23 mouse cellular contexts compared by ENCODE assay signal in genomic region chr1:30792935-30793334, GRCm38 (mm10).
DNase-seq lines count a peak whose midpoint lies in the region; ATAC-seq and TF ChIP-seq lines count a peak whose summit lies in the region.
"Had no signal": no experiment of that assay in that cellular context is flagged by ENCODE, and none has a peak within 500 bp of the region (broad histone marks: within the 10 kb centered on the region; RNA-seq: fewer than 3 reads in every experiment).

No protein-coding gene starts in this region.

- dilution Hi-C loops in CH12.LX (cut with MboI; ENCODE audit: extremely low pct_ligation_motif_present, extremely low pct_unique_long_range_greater_than_20kb, low sequenced_read_pairs), result no loop called here

- H3K4me1 ChIP-seq in kidney, postnatal 0 days (replicated peaks; ENCODE audit: insufficient read depth, low read length), result no peaks in the 10 kb centered on the region
- no peaks in the 10 kb centered on the region for H3K4me1 ChIP-seq in kidney, adult 2 months (ENCODE audit: control insufficient read depth, insufficient read depth, low read length)
- H3K4me1 ChIP-seq in CH12.LX (ENCODE audit: control insufficient read depth in 1 of 2, insufficient read depth in 2 of 2), result peaks cover 12 to 46% of the 10 kb centered on the region in 2 experiments
- no peaks in the 10 kb centered on the region; the same call in 1 of the 2 replicates for H3K4me1 ChIP-seq in forebrain, embryonic 15.5 days
- H3K4me1 ChIP-seq in midbrain, embryonic 13.5 days (replicated peaks), result no peaks in the 10 kb centered on the region
- H3K4me1 ChIP-seq: forebrain, embryonic 12.5 days; intestine, embryonic 15.5 days; limb, embryonic 12.5 days; megakaryocyte, embryonic 14.5 days; stomach, embryonic 15.5 days had no signal

- 18% methylated on average over 5 of the region's 5 CpGs for WGBS in kidney, postnatal 0 days
- 23% methylated on average over 5 of the region's 5 CpGs for WGBS in kidney, adult 2 months
- WGBS in forebrain, embryonic 15.5 days, result 89% methylated on average over 5 of the region's 5 CpGs
- 83% methylated on average over 5 of the region's 5 CpGs for whole genome bisulfite sequencing in midbrain, embryonic 13.5 days

- no peak for TF ChIP-seq CTCF in kidney, postnatal 0 days (IDR thresholded peaks at IDR 0.05; ENCODE audit: low read depth)
- TF ChIP-seq CTCF in kidney, adult 2 months (conservative IDR thresholded peaks at IDR 0.05; ENCODE audit: insufficient read depth, insufficient read length, low read depth, low read length), result no peak
- no peak for TF ChIP-seq CTCF in CH12.LX (conservative IDR thresholded peaks at IDR 0.05 in 1 of 2, IDR thresholded peaks at IDR 0.05 in 1 of 2; ENCODE audit: low read depth in 2 of 2, low read length in 2 of 2)

- no peak overlapping the region for H3K4me3 ChIP-seq in kidney, postnatal 0 days (replicated peaks; ENCODE audit: low read depth, low read length)
- H3K4me3 ChIP-seq in kidney, adult 2 months (ENCODE audit: insufficient read depth, low read depth, low read length), result no peak overlapping the region
- no peak overlapping the region for H3K4me3 ChIP-seq in CH12.LX (replicated peaks in 1 of 3; ENCODE audit: low read depth in 2 of 3, low read length in 2 of 3, poor library complexity in 1 of 3)
- H3K4me3 ChIP-seq in forebrain, embryonic 15.5 days, result no peak overlapping the region
- H3K4me3 ChIP-seq in midbrain, embryonic 13.5 days (replicated peaks), result no peak overlapping the region
- H3K4me3 ChIP-seq: forebrain, embryonic 12.5 days; heart, embryonic 13.5 days; intestine, embryonic 15.5 days; limb, embryonic 12.5 days; megakaryocyte, embryonic 14.5 days; stomach, embryonic 15.5 days had no signal

- no peaks in the 10 kb centered on the region for H3K36me3 ChIP-seq in kidney, postnatal 0 days (ENCODE audit: insufficient read depth, low read length)
- no peaks in the 10 kb centered on the region for H3K36me3 ChIP-seq in kidney, adult 2 months (ENCODE audit: control insufficient read depth, insufficient read depth, low read length)
- H3K36me3 ChIP-seq in CH12.LX (replicated peaks in 1 of 2; ENCODE audit: control insufficient read depth in 1 of 2, insufficient read depth in 1 of 2, low read length in 1 of 2), result no peaks in the 10 kb centered on the region
- no peaks in the 10 kb centered on the region for H3K36me3 ChIP-seq in forebrain, embryonic 15.5 days
- no peaks in the 10 kb centered on the region for H3K36me3 ChIP-seq in midbrain, embryonic 13.5 days
- H3K36me3 ChIP-seq: forebrain, embryonic 12.5 days; G1E; heart, embryonic 13.5 days; intestine, embryonic 15.5 days; limb, embryonic 12.5 days; stomach, embryonic 15.5 days had no signal

- no peaks in the 10 kb centered on the region for H3K27me3 ChIP-seq in kidney, postnatal 0 days (ENCODE audit: insufficient read depth, low read length)
- no peaks in the 10 kb centered on the region for H3K27me3 ChIP-seq in kidney, adult 2 months (replicated peaks; ENCODE audit: control insufficient read depth, insufficient read depth, low read length)
- H3K27me3 ChIP-seq in CH12.LX (replicated peaks), result no peaks in the 10 kb centered on the region
- H3K27me3 ChIP-seq in forebrain, embryonic 15.5 days, result no peaks in the 10 kb centered on the region
- H3K27me3 ChIP-seq in midbrain, embryonic 13.5 days, result no peaks in the 10 kb centered on the region
- H3K27me3 ChIP-seq: forebrain, embryonic 12.5 days; heart, embryonic 13.5 days; intestine, embryonic 15.5 days; limb, embryonic 12.5 days; megakaryocyte, embryonic 14.5 days; stomach, embryonic 15.5 days had no signal

- TF ChIP-seq RAD21 in CH12.LX (IDR thresholded peaks at IDR 0.05; ENCODE audit: low read depth, low read length), result no peak; the same call in 1 of the 2 replicates

- no peaks in the 10 kb centered on the region for H3K79me2 ChIP-seq in CH12.LX (replicated peaks; ENCODE audit: control insufficient read depth, extremely low read depth, insufficient read depth, poor library complexity, severe bottlenecking)

- in situ Hi-C loops in CH12.LX (cut with MboI; ENCODE audit: low pct_ligation_motif_present, low pct_unique_long_range_greater_than_20kb, low sequenced_read_pairs), result loop anchor here (10.0 to 25.0 kb wide), 3 partner anchors 92 to 369 kb away; no protein-coding TSS in a partner anchor

- TF ChIP-seq POLR2A in kidney, adult 2 months (IDR thresholded peaks at IDR 0.05; ENCODE audit: low read depth, low read length), result no peak
- no peak; the same call in 1 of the 2 replicates for TF ChIP-seq POLR2A in CH12.LX (IDR thresholded peaks at IDR 0.05; ENCODE audit: low read depth, low read length)

- TF ChIP-seq EP300 in CH12.LX (IDR thresholded peaks at IDR 0.05; ENCODE audit: low read length), result peak; percentile 100

- H3K27ac ChIP-seq in kidney, postnatal 0 days, result no peak overlapping the region
- no peak overlapping the region for H3K27ac ChIP-seq in kidney, adult 2 months (ENCODE audit: insufficient read depth, low read depth, low read length)
- no peak overlapping the region; the same call in 1 of the 2 replicates for H3K27ac ChIP-seq in CH12.LX (ENCODE audit: insufficient read depth, low read depth)
- no peak overlapping the region for H3K27ac ChIP-seq in forebrain, embryonic 15.5 days (replicated peaks)
- no peak overlapping the region for H3K27ac ChIP-seq in midbrain, embryonic 13.5 days
- H3K27ac ChIP-seq: forebrain, embryonic 12.5 days; heart, embryonic 13.5 days; intestine, embryonic 15.5 days; limb, embryonic 12.5 days; liver, embryonic 14.5 days; stomach, embryonic 15.5 days had no signal

- peak; percentile 36; the same call in 1 of the 2 replicates for ATAC-seq in kidney, postnatal 0 days (replicated peaks; ENCODE audit: low FRiP score, low read depth)
- ATAC-seq in forebrain, embryonic 15.5 days (replicated peaks), result no peak
- no peak for ATAC-seq in midbrain, embryonic 13.5 days
- ATAC-seq: intestine, embryonic 15.5 days had no signal

- no peak overlapping the region for H3K4me2 ChIP-seq in kidney, postnatal 0 days (ENCODE audit: low read length)
- peak overlapping the region; percentile 86 for H3K4me2 ChIP-seq in CH12.LX (ENCODE audit: insufficient read depth, low read depth, poor library complexity, severe bottlenecking)
- H3K4me2 ChIP-seq in forebrain, embryonic 15.5 days (replicated peaks), result no peak overlapping the region
- no peak overlapping the region for H3K4me2 ChIP-seq in midbrain, embryonic 13.5 days (replicated peaks)
- H3K4me2 ChIP-seq: forebrain, embryonic 12.5 days; heart, embryonic 13.5 days; intestine, embryonic 15.5 days; limb, embryonic 12.5 days; stomach, embryonic 15.5 days had no signal

- H3K9ac ChIP-seq in kidney, postnatal 0 days (ENCODE audit: low read depth, low read length), result no peak overlapping the region
- peak overlapping the region; percentile 48; the same call in 1 of the 2 replicates for H3K9ac ChIP-seq in CH12.LX (ENCODE audit: insufficient read depth, low read depth)
- H3K9ac ChIP-seq in forebrain, embryonic 15.5 days (replicated peaks), result no peak overlapping the region
- H3K9ac ChIP-seq in midbrain, embryonic 13.5 days (replicated peaks), result no peak overlapping the region
- H3K9ac ChIP-seq: forebrain, embryonic 12.5 days; heart, embryonic 13.5 days; intestine, embryonic 15.5 days; limb, embryonic 12.5 days; liver, embryonic 14.5 days; stomach, embryonic 15.5 days had no signal

- no peaks in the 10 kb centered on the region for H3K9me3 ChIP-seq in kidney, postnatal 0 days (replicated peaks; ENCODE audit: low read length)
- peaks cover 4% of the 10 kb centered on the region for H3K9me3 ChIP-seq in CH12.LX (replicated peaks; ENCODE audit: low read length)
- no peaks in the 10 kb centered on the region for H3K9me3 ChIP-seq in forebrain, embryonic 15.5 days
- H3K9me3 ChIP-seq in midbrain, embryonic 13.5 days, result no peaks in the 10 kb centered on the region
- H3K9me3 ChIP-seq: forebrain, embryonic 12.5 days; G1E; intestine, embryonic 15.5 days; limb, embryonic 12.5 days; stomach, embryonic 15.5 days had no signal

- DNase-seq in kidney, postnatal 0 days (ENCODE audit: low spot score), result peak; percentile 44
- DNase-seq in kidney, adult 2 months, result no peak
- peak; percentile 90 for DNase-seq in CH12.LX (ENCODE audit: extremely low read depth)
- DNase-seq in naive thymus-derived CD4-positive, alpha-beta T cell, adult 2 months (ENCODE audit: low read depth), result peak; percentile 13
- peak; percentile 30 for DNase-seq in thymus, postnatal 4 days
- no peak for DNase-seq in layer of hippocampus, adult 18-20 months (ENCODE audit: low spot score in 2 of 2)
- DNase-seq: adrenal gland, adult 8-10 months; cerebellum, adult 11-12 months; heart, postnatal 36 days; kidney, postnatal 25 days; layer of hippocampus, adult 9-11 months; lung, postnatal 10 days; spleen, adult 18-20 months had no signal

TF ChIP-seq in CH12.LX, 34 proteins besides CTCF, POLR2A, EP300 and RAD21 (continues in another document):
- TF ChIP-seq MXI1 (IDR thresholded peaks at IDR 0.05; ENCODE audit: low read depth, low read length) (0 out of 2 replicates have a peak, but pooled peaks have one; percentile 14), JUN (IDR thresholded peaks at IDR 0.05; ENCODE audit: insufficient read depth, low read depth, low read length) (peak; percentile 97), BHLHE40 (IDR thresholded peaks at IDR 0.05; ENCODE audit: low read depth, low read length) (peak; percentile 60), USF1 (IDR thresholded peaks at IDR 0.05; ENCODE audit: low read depth, low read length) (no peak), CHD2 (IDR thresholded peaks at IDR 0.05; ENCODE audit: low read length) (peak; percentile 86), ZKSCAN1 (IDR thresholded peaks at IDR 0.05; ENCODE audit: borderline replicate concordance, low read depth, low read length) (no peak), ZNF384 (IDR thresholded peaks at IDR 0.05; ENCODE audit: low read depth, low read length) (peak; percentile 88; the same call in 1 of the 2 replicates), IRF4 (IDR thresholded peaks at IDR 0.05; ENCODE audit: low read depth, low read length) (peak; percentile 99), MAFK (IDR thresholded peaks at IDR 0.05; ENCODE audit: insufficient replicate concordance, low read length) (peak; percentile 86), RCOR1 (conservative IDR thresholded peaks at IDR 0.05; ENCODE audit: low read depth, low read length) (peak; percentile 98), ETS1 (conservative IDR thresholded peaks at IDR 0.05; ENCODE audit: low read depth, low read length) (peak; percentile 100), MYC (IDR thresholded peaks at IDR 0.05; ENCODE audit: low read depth, low read length) (peak; percentile 76), MAX (IDR thresholded peaks at IDR 0.05; ENCODE audit: low read length) (peak; percentile 30; the same call in 1 of the 2 replicates), PAX5 (IDR thresholded peaks at IDR 0.05; ENCODE audit: low read length) (no peak), GABPA (IDR thresholded peaks at IDR 0.05; ENCODE audit: insufficient replicate concordance, low read depth, low read length) (no peak), SMC3 (IDR thresholded peaks at IDR 0.05; ENCODE audit: low read depth, low read length) (no peak), TCF12 (IDR thresholded peaks at IDR 0.05; ENCODE audit: low read depth, low read length) (peak; percentile 99), MAZ (IDR thresholded peaks at IDR 0.05; ENCODE audit: low read depth, low read length) (no peak)

Comparison
In these comparisons a context has a peak if more than half of its experiments do, and no peak if none do; other contexts are left out.
1. DNase-seq: peak in kidney, postnatal 0 days (single experiment), CH12.LX (single experiment), naive thymus-derived CD4-positive, alpha-beta T cell, adult 2 months (single experiment) and thymus, postnatal 4 days (single experiment); none in kidney, adult 2 months (single experiment) and layer of hippocampus, adult 18-20 months (0 of 2).